Mouse (Mus musculus): ENCODE measurements around the gene Ajm1. TPM values are rescaled to one million over a fixed set of nuclear protein-coding genes. Genes with fewer than 3 reads are reported as not detected.

The Ajm1 gene
- polyA plus RNA-seq, 1 experiment from 2014 or later = 0.93 TPM

GRCm38 (mm10) chr2:25608671-25609070, 27.1 kb upstream of the Ajm1 start:
- Histone ChIP-seq H3K9ac (ENCODE audit: low read depth, low read length) (peak overlapping the region; percentile 99), H3K36me3 (ENCODE audit: control insufficient read depth, insufficient read depth, low read length) (no peaks in the 10 kb centered on the region), H3K9me3 (ENCODE audit: control insufficient read depth, low read length) (no peaks in the 10 kb centered on the region), H3K4me2 (ENCODE audit: low read depth, low read length) (peak overlapping the region; percentile 59), H3K4me3 (ENCODE audit: low read length) (peak overlapping the region; percentile 100), H3K27me3 (replicated peaks; ENCODE audit: control insufficient read depth, insufficient read depth, low read length) (no peaks in the 10 kb centered on the region), H3K27ac (ENCODE audit: low read length) (peak overlapping the region; percentile 93; the same call in 1 of the 2 replicates), H3K4me1 (ENCODE audit: control insufficient read depth, insufficient read depth, low read length) (peaks cover 16% of the 10 kb centered on the region)
- WGBS = 58% methylated on average over 10 of the region's 10 CpGs
- ATAC-seq = peak; percentile 23

GRCm38 (mm10) chr2:25607761-25608622, 26.4 kb upstream of the Ajm1 start, which contains the start of gene Rabl6:
TSS of gene Rabl6 (minus strand) at chr2:25608521.
- WGBS = under 1% methylated on average over 79 of the region's 80 CpGs

GRCm38 (mm10) chr2:25602526-25602925, 21.0 kb upstream of the Ajm1 start:
- WGBS = 91% methylated on average over 5 of the region's 5 CpGs

More at GRCm38 (mm10) chr2:25607761-25608622, 26.4 kb upstream of the Ajm1 start, which contains the start of gene Rabl6:
- ATAC-seq = peak; percentile 93
- Histone ChIP-seq H3K36me3 (ENCODE audit: control insufficient read depth, insufficient read depth, low read length) (no peaks in the 10 kb centered on the region), H3K27me3 (replicated peaks; ENCODE audit: control insufficient read depth, insufficient read depth, low read length) (no peaks in the 10 kb centered on the region), H3K4me3 (ENCODE audit: low read length) (peak within 1 kb of the TSS; percentile 100), H3K9ac (ENCODE audit: low read depth, low read length) (peak within 1 kb of the TSS; percentile 99), H3K9me3 (ENCODE audit: control insufficient read depth, low read length) (no peaks in the 10 kb centered on the region), H3K4me2 (ENCODE audit: low read depth, low read length) (peak within 1 kb of the TSS; percentile 59), H3K27ac (ENCODE audit: low read length) (peak within 1 kb of the TSS; percentile 93), H3K4me1 (ENCODE audit: control insufficient read depth, insufficient read depth, low read length) (peaks cover 16% of the 10 kb centered on the region)

GRCm38 (mm10) chr2:25600037-25600436, 18.5 kb upstream of the Ajm1 start:
- Histone ChIP-seq H3K27ac (ENCODE audit: low read length) (no peak overlapping the region), H3K4me1 (ENCODE audit: control insufficient read depth, insufficient read depth, low read length) (no peaks in the 10 kb centered on the region), H3K9ac (ENCODE audit: low read depth, low read length) (no peak overlapping the region), H3K9me3 (ENCODE audit: control insufficient read depth, low read length) (no peaks in the 10 kb centered on the region), H3K36me3 (ENCODE audit: control insufficient read depth, insufficient read depth, low read length) (peaks cover 26% of the 10 kb centered on the region), H3K4me2 (ENCODE audit: low read depth, low read length) (no peak overlapping the region), H3K4me3 (ENCODE audit: low read length) (no peak overlapping the region), H3K27me3 (replicated peaks; ENCODE audit: control insufficient read depth, insufficient read depth, low read length) (no peaks in the 10 kb centered on the region)
- no peak for ATAC-seq
- WGBS = 83% methylated on average over 2 of the region's 2 CpGs

More at GRCm38 (mm10) chr2:25602526-25602925, 21.0 kb upstream of the Ajm1 start:
- H3K9me3 ChIP-seq (ENCODE audit: control insufficient read depth, low read length) = no peaks in the 10 kb centered on the region
- no peak for ATAC-seq
- no peak overlapping the region for H3K27ac ChIP-seq (ENCODE audit: low read length)
- no peaks in the 10 kb centered on the region for H3K27me3 ChIP-seq (replicated peaks; ENCODE audit: control insufficient read depth, insufficient read depth, low read length)
- H3K4me3 ChIP-seq (ENCODE audit: low read length) = no peak overlapping the region
- H3K36me3 ChIP-seq (ENCODE audit: control insufficient read depth, insufficient read depth, low read length) = peaks cover 13% of the 10 kb centered on the region
- no peak overlapping the region for H3K4me2 ChIP-seq (ENCODE audit: low read depth, low read length)
- H3K9ac ChIP-seq (ENCODE audit: low read depth, low read length) = no peak overlapping the region
- peaks cover 11% of the 10 kb centered on the region for H3K4me1 ChIP-seq (ENCODE audit: control insufficient read depth, insufficient read depth, low read length)

GRCm38 (mm10) chr2:25598749-25599148, 17.2 kb upstream of the Ajm1 start:
- H3K4me3 ChIP-seq (ENCODE audit: low read length) = no peak overlapping the region
- H3K27me3 ChIP-seq (replicated peaks; ENCODE audit: control insufficient read depth, insufficient read depth, low read length) = no peaks in the 10 kb centered on the region
- WGBS = 93% methylated on average over 1 of the region's 1 CpGs
- H3K4me1 ChIP-seq (ENCODE audit: control insufficient read depth, insufficient read depth, low read length) = no peaks in the 10 kb centered on the region
- H3K27ac ChIP-seq (ENCODE audit: low read length) = no peak overlapping the region
- no peaks in the 10 kb centered on the region for H3K9me3 ChIP-seq (ENCODE audit: control insufficient read depth, low read length)
- peaks cover 26% of the 10 kb centered on the region for H3K36me3 ChIP-seq (ENCODE audit: control insufficient read depth, insufficient read depth, low read length)
- no peak overlapping the region for H3K4me2 ChIP-seq (ENCODE audit: low read depth, low read length)
- no peak overlapping the region for H3K9ac ChIP-seq (ENCODE audit: low read depth, low read length)
- no peak for ATAC-seq

GRCm38 (mm10) chr2:25596765-25597510, 15.4 kb upstream of the Ajm1 start:
- Histone ChIP-seq H3K9ac (ENCODE audit: low read depth, low read length) (no peak overlapping the region), H3K9me3 (ENCODE audit: control insufficient read depth, low read length) (no peaks in the 10 kb centered on the region), H3K27ac (ENCODE audit: low read length) (no peak overlapping the region), H3K4me2 (ENCODE audit: low read depth, low read length) (no peak overlapping the region), H3K4me1 (ENCODE audit: control insufficient read depth, insufficient read depth, low read length) (no peaks in the 10 kb centered on the region), H3K27me3 (replicated peaks; ENCODE audit: control insufficient read depth, insufficient read depth, low read length) (no peaks in the 10 kb centered on the region), H3K36me3 (ENCODE audit: control insufficient read depth, insufficient read depth, low read length) (peaks cover 32% of the 10 kb centered on the region), H3K4me3 (ENCODE audit: low read length) (no peak overlapping the region)
- 93% methylated on average over 5 of the region's 5 CpGs for WGBS
- ATAC-seq = no peak

GRCm38 (mm10) chr2:25591863-25592262, 10.3 kb upstream of the Ajm1 start:
- H3K9me3 ChIP-seq (ENCODE audit: control insufficient read depth, low read length) = no peaks in the 10 kb centered on the region
- no peaks in the 10 kb centered on the region for H3K4me1 ChIP-seq (ENCODE audit: control insufficient read depth, insufficient read depth, low read length)
- peak; percentile 28; the same call in 1 of the 2 replicates for ATAC-seq
- no peak overlapping the region for H3K4me3 ChIP-seq (ENCODE audit: low read length)
- 83% methylated on average over 2 of the region's 2 CpGs for WGBS
- no peak overlapping the region for H3K27ac ChIP-seq (ENCODE audit: low read length)
- H3K27me3 ChIP-seq (replicated peaks; ENCODE audit: control insufficient read depth, insufficient read depth, low read length) = no peaks in the 10 kb centered on the region
- H3K4me2 ChIP-seq (ENCODE audit: low read depth, low read length) = no peak overlapping the region
- H3K36me3 ChIP-seq (ENCODE audit: control insufficient read depth, insufficient read depth, low read length) = peaks cover 21% of the 10 kb centered on the region
- H3K9ac ChIP-seq (ENCODE audit: low read depth, low read length) = no peak overlapping the region

GRCm38 (mm10) chr2:25588227-25588907, 6.8 kb upstream of the Ajm1 start:
- Histone ChIP-seq H3K27ac (ENCODE audit: low read length) (no peak overlapping the region), H3K36me3 (ENCODE audit: control insufficient read depth, insufficient read depth, low read length) (peaks cover 14% of the 10 kb centered on the region; the same call in 1 of the 2 replicates), H3K4me1 (ENCODE audit: control insufficient read depth, insufficient read depth, low read length) (no peaks in the 10 kb centered on the region), H3K4me3 (ENCODE audit: low read length) (no peak overlapping the region), H3K9me3 (ENCODE audit: control insufficient read depth, low read length) (no peaks in the 10 kb centered on the region), H3K27me3 (replicated peaks; ENCODE audit: control insufficient read depth, insufficient read depth, low read length) (no peaks in the 10 kb centered on the region), H3K4me2 (ENCODE audit: low read depth, low read length) (no peak overlapping the region), H3K9ac (ENCODE audit: low read depth, low read length) (no peak overlapping the region)
- no peak for ATAC-seq
- WGBS = 93% methylated on average over 8 of the region's 8 CpGs

GRCm38 (mm10) chr2:25587290-25587689, 5.7 kb upstream of the Ajm1 start:
- Histone ChIP-seq H3K27me3 (replicated peaks; ENCODE audit: control insufficient read depth, insufficient read depth, low read length) (no peaks in the 10 kb centered on the region), H3K9me3 (ENCODE audit: control insufficient read depth, low read length) (no peaks in the 10 kb centered on the region), H3K4me3 (ENCODE audit: low read length) (no peak overlapping the region), H3K4me2 (ENCODE audit: low read depth, low read length) (no peak overlapping the region), H3K4me1 (ENCODE audit: control insufficient read depth, insufficient read depth, low read length) (peaks cover 10% of the 10 kb centered on the region), H3K9ac (ENCODE audit: low read depth, low read length) (no peak overlapping the region), H3K27ac (ENCODE audit: low read length) (no peak overlapping the region), H3K36me3 (ENCODE audit: control insufficient read depth, insufficient read depth, low read length) (peaks cover 10% of the 10 kb centered on the region; the same call in 1 of the 2 replicates)
- no peak for ATAC-seq
- 92% methylated on average over 8 of the region's 8 CpGs for WGBS
